Mouse (Mus musculus) urinary bladder, adult 2 months (tissue): ENCODE results near the gene Usp26. TPM values are rescaled to one million over a fixed set of nuclear protein-coding genes. Genes with fewer than 3 reads are reported as not detected.

Source experiments
- DNase-seq: peaks from one replicate; pipeline ENCODE4 v3.0.0; 2022; ENCODE audit warnings: low spot score
- polyA plus RNA-seq: library from polyadenylated mRNA; depleted of rRNA; stranded (reverse); fragments of >200 nt; gene quantifications from 2 replicates; pipeline ENCODE4 v1.2.3, GENCODE M21; 2012; rRNA removed

Gene Usp26
- polyA plus RNA-seq: not detected in 2 replicates

- no peak for DNase-seq
Measured at GRCm38 (mm10) chrX:51801133-51801532, at the start of gene Usp26. TSS of gene Usp26 (minus strand) at chrX:51801233.

DNA sequence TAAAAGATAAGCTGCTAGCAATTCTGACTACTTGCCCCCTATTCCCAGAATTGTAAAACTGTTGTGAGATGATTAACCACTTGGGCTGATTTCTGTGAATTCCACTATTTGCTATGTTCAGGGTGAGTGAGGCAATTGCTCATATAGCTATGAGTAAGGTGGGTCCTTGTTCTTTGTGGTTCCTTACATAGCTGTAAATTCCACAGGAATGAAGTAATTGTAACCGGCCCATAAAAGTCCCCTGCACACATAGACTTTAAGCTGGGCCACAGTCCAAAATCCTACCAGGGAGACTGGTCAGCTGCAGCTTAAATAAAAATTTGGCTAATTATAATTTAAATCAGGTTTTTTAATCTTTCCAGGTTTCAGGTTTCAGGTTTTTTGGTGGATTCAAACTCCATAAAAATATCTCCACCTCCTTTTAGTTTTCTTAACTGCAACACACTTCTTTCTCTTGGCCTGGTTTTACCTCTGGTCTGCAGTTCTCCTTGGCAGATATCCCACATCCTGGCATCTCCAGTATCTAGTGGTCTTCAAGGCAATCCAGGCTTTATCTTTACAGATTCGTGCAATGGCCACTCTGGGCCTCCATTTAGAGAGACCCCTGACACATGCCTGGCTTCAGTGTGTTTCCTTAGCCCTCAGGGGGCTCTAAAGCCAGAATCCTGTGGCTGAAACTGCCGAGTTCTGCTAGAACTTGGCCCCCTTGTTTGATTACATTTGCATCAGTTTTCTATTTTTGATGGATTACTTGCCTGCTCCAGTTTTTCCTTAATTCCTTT, 13.6 kb upstream of the Usp26 start:
- DNase-seq: no peak

GRCm38 (mm10) chrX:51767457-51767856, 33.6 kb downstream of the Usp26 start:
- no peak for DNase-seq

DNA sequence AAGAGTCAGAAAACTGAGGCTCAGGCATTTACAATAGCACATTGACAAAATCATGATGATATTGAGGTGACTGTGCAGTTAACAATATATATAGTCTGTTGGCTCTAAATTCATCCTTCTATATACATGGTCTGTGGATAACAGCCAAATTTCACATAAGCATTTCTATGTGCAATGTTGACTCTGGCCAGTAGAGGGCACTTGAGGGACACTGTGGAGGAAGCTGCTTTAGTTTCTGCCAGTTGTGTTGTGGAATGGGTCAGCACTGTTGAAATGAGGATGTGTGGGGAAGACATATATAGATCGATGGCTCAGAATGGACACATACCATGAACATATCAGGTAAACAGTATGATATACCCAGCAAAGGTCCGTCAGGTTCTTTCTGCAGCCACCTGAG, 64.6 kb downstream of the Usp26 start:
- DNase-seq: no peak

- no peak for DNase-seq
Measured at GRCm38 (mm10) chrX:51714086-51714745, 86.8 kb downstream of the Usp26 start.

DNA sequence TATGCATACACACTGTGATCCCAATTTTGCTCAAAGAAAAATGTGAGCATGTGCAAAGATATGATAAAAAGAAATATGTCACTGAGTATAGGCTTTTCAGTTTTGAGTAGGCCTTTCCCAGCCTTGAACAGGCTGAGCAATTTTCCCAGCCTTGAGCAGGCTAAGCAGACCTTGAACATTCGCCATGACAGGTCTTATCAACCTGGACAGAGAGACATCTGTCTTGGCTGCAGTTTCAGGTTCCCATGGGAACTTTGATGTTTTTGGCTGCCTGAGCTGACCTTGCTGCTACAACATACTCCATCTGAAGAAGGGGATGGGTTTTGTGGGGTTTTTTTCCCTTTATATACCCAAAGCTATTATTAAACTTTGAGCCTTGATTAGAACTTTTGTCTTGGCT, 88.0 kb downstream of the Usp26 start:
- DNase-seq: no peak

Other genes starting within 250 kb of the Usp26 start
- gene Hs6st2, start 119.4 kb downstream of the Usp26 start, polyA plus RNA-seq: 0.36 and 0.94 TPM in 2 replicates
- gene 1700080O16Rik, start 171.5 kb upstream of the Usp26 start, polyA plus RNA-seq: not detected in 2 replicates